Mouse (Mus musculus) activated CD4-positive, CD25-positive, alpha-beta regulatory T cell (primary cell): ENCODE data around the gene Gm5065. TPM values are rescaled to one million over a fixed set of nuclear protein-coding genes. Genes with fewer than 3 reads are reported as not detected.

Experiments
- polyA plus RNA-seq, 2 experiments: library from polyadenylated mRNA; unstranded; fragments of 100-300 nt; shearing (Covaris generic); gene quantifications; one replicate each; pipeline ENCODE4 v1.2.1; 2017

The Gm5065 gene
- polyA plus RNA-seq, result not detected

GRCm38 (mm10) chr7:5350237-5350636 lies at the start of gene Gm5065:
TSS of gene Gm5065 (plus strand) at chr7:5350537.

GRCm38 (mm10) chr7:5350935-5351334 lies 598 bp downstream of the Gm5065 start, which contains the start of gene Nlrp2:
TSS of gene Nlrp2 (minus strand) at chr7:5351035.

Other genes starting within 250 kb of the Gm5065 start
- gene Rfpl4, start 233.6 kb upstream of the Gm5065 start, polyA plus RNA-seq, result not detected
- gene Rasl2-9, start 224.6 kb upstream of the Gm5065 start, polyA plus RNA-seq, result under 1 TPM in 1 of 2 experiments, not detected in 1; 0.31 TPM
- under 1 TPM; 0.01 to 0.15 TPM for gene Vmn1r55, start 200.9 kb upstream of the Gm5065 start, polyA plus RNA-seq
- gene Vmn1r56, start 153.8 kb upstream of the Gm5065 start, polyA plus RNA-seq, result not detected
- not detected for gene Vmn1r57, start 132.0 kb upstream of the Gm5065 start, polyA plus RNA-seq
- under 1 TPM in 1 of 2 experiments, not detected in 1; 0.27 TPM for gene Nlrp2, start 498 bp downstream of the Gm5065 start, polyA plus RNA-seq
- under 1 TPM; 0.01 to 0.06 TPM for gene Vmn1r58, start 62.9 kb downstream of the Gm5065 start, polyA plus RNA-seq
- gene Vmn1r59, start 106.2 kb downstream of the Gm5065 start, polyA plus RNA-seq, result not detected
- gene Vmn2r28, start 143.4 kb downstream of the Gm5065 start, polyA plus RNA-seq, result under 1 TPM in 1 of 2 experiments, not detected in 1; 0.04 TPM
- under 1 TPM; 0.04 to 0.06 TPM for gene Vmn1r60, start 196.8 kb downstream of the Gm5065 start, polyA plus RNA-seq